Mouse (Mus musculus): ENCODE results near the gene Pheta1. TPM values are rescaled to one million over a fixed set of nuclear protein-coding genes. Genes with fewer than 3 reads are reported as not detected.

The Pheta1 gene
- total and polyA plus RNA-seq, 2 experiments from 2014 or later, result 29.8 to 46.1 TPM

- H3K36me3 ChIP-seq (ENCODE audit: insufficient read depth, low read length), result peaks cover 42% of the 10 kb centered on the region
- no peaks in the 10 kb centered on the region for H3K9me3 ChIP-seq (ENCODE audit: low read length)
- no peak for ATAC-seq (ENCODE audit: low FRiP score)
- no peak for DNase-seq (ENCODE audit: low spot score)
- H3K4me2 ChIP-seq (ENCODE audit: low read depth, low read length, poor library complexity, severe bottlenecking), result no peak overlapping the region
- H3K4me3 ChIP-seq (ENCODE audit: low read depth, low read length), result no peak overlapping the region
- TF ChIP-seq CTCF (IDR thresholded peaks at IDR 0.05), result no peak
- H3K27me3 ChIP-seq (ENCODE audit: insufficient read depth, low read length), result no peaks in the 10 kb centered on the region
- H3K27ac ChIP-seq (ENCODE audit: low read depth, low read length), result no peak overlapping the region
- no peak overlapping the region for H3K9ac ChIP-seq (replicated peaks; ENCODE audit: low read length, poor library complexity, severe bottlenecking)
- no peaks in the 10 kb centered on the region for H3K4me1 ChIP-seq (ENCODE audit: insufficient read depth, low read length)
- WGBS, result 77% methylated on average over 5 of the region's 5 CpGs
Measured at GRCm38 (mm10) chr5:121821552-121821951, 27.2 kb upstream of the Pheta1 start.

- WGBS, result 66% methylated on average over 7 of the region's 7 CpGs
- no peak overlapping the region for H3K4me3 ChIP-seq (ENCODE audit: low read depth, low read length)
- H3K36me3 ChIP-seq (ENCODE audit: insufficient read depth, low read length), result peaks cover 30% of the 10 kb centered on the region
- ATAC-seq (ENCODE audit: low FRiP score) (no peak), DNase-seq (ENCODE audit: low spot score) (no peak)
- no peak overlapping the region for H3K27ac ChIP-seq (ENCODE audit: low read depth, low read length)
- no peaks in the 10 kb centered on the region for H3K27me3 ChIP-seq (ENCODE audit: insufficient read depth, low read length)
- H3K9me3 ChIP-seq (ENCODE audit: low read length), result no peaks in the 10 kb centered on the region
- no peak for TF ChIP-seq CTCF (IDR thresholded peaks at IDR 0.05)
- H3K9ac ChIP-seq (replicated peaks; ENCODE audit: low read length, poor library complexity, severe bottlenecking), result peak overlapping the region; percentile 2; the same call in 1 of the 2 replicates
- no peaks in the 10 kb centered on the region for H3K4me1 ChIP-seq (ENCODE audit: insufficient read depth, low read length)
- H3K4me2 ChIP-seq (ENCODE audit: low read depth, low read length, poor library complexity, severe bottlenecking), result no peak overlapping the region
Measured at GRCm38 (mm10) chr5:121822786-121823505, 25.8 kb upstream of the Pheta1 start.

GRCm38 (mm10) chr5:121823668-121824067 is 25.1 kb upstream of the Pheta1 start:
- WGBS, result 89% methylated on average over 1 of the region's 1 CpGs
- DNase-seq (ENCODE audit: low spot score) (no peak), ATAC-seq (ENCODE audit: low FRiP score) (no peak)
- H3K4me3 ChIP-seq (ENCODE audit: low read depth, low read length), result no peak overlapping the region
- H3K9ac ChIP-seq (replicated peaks; ENCODE audit: low read length, poor library complexity, severe bottlenecking), result no peak overlapping the region
- H3K36me3 ChIP-seq (ENCODE audit: insufficient read depth, low read length), result peaks cover 23% of the 10 kb centered on the region
- peaks cover 3% of the 10 kb centered on the region; the same call in 1 of the 2 replicates for H3K4me1 ChIP-seq (ENCODE audit: insufficient read depth, low read length)
- TF ChIP-seq CTCF (IDR thresholded peaks at IDR 0.05), result no peak
- H3K4me2 ChIP-seq (ENCODE audit: low read depth, low read length, poor library complexity, severe bottlenecking), result no peak overlapping the region
- no peak overlapping the region for H3K27ac ChIP-seq (ENCODE audit: low read depth, low read length)
- no peaks in the 10 kb centered on the region for H3K27me3 ChIP-seq (ENCODE audit: insufficient read depth, low read length)
- H3K9me3 ChIP-seq (ENCODE audit: low read length), result no peaks in the 10 kb centered on the region

GRCm38 (mm10) chr5:121824121-121824520 is 24.7 kb upstream of the Pheta1 start:
- H3K4me2 ChIP-seq (ENCODE audit: low read depth, low read length, poor library complexity, severe bottlenecking), result no peak overlapping the region
- DNase-seq (ENCODE audit: low spot score) (no peak), ATAC-seq (ENCODE audit: low FRiP score) (no peak)
- H3K9ac ChIP-seq (replicated peaks; ENCODE audit: low read length, poor library complexity, severe bottlenecking), result 0 out of 2 replicates have a peak overlapping the region, but pooled peaks have one; percentile 19
- no peaks in the 10 kb centered on the region for H3K27me3 ChIP-seq (ENCODE audit: insufficient read depth, low read length)
- H3K36me3 ChIP-seq (ENCODE audit: insufficient read depth, low read length), result peaks cover 18% of the 10 kb centered on the region
- H3K4me3 ChIP-seq (ENCODE audit: low read depth, low read length), result no peak overlapping the region
- WGBS, result 70% methylated on average over 4 of the region's 4 CpGs
- no peak overlapping the region; the same call in 1 of the 2 replicates for H3K27ac ChIP-seq (ENCODE audit: low read depth, low read length)
- no peak for TF ChIP-seq CTCF (IDR thresholded peaks at IDR 0.05)
- no peaks in the 10 kb centered on the region for H3K9me3 ChIP-seq (ENCODE audit: low read length)
- H3K4me1 ChIP-seq (ENCODE audit: insufficient read depth, low read length), result peaks cover 3% of the 10 kb centered on the region; the same call in 1 of the 2 replicates

- no peak for TF ChIP-seq CTCF (IDR thresholded peaks at IDR 0.05)
- DNase-seq (ENCODE audit: low spot score) (no peak), ATAC-seq (ENCODE audit: low FRiP score) (no peak)
- peaks cover 1% of the 10 kb centered on the region; the same call in 1 of the 2 replicates for H3K27me3 ChIP-seq (ENCODE audit: insufficient read depth, low read length)
- 93% methylated on average over 3 of the region's 3 CpGs for WGBS
- no peaks in the 10 kb centered on the region for H3K9me3 ChIP-seq (ENCODE audit: low read length)
- H3K4me2 ChIP-seq (ENCODE audit: low read depth, low read length, poor library complexity, severe bottlenecking), result no peak overlapping the region
- peaks cover 5% of the 10 kb centered on the region; the same call in 1 of the 2 replicates for H3K4me1 ChIP-seq (ENCODE audit: insufficient read depth, low read length)
- no peak overlapping the region for H3K9ac ChIP-seq (replicated peaks; ENCODE audit: low read length, poor library complexity, severe bottlenecking)
- H3K4me3 ChIP-seq (ENCODE audit: low read depth, low read length), result no peak overlapping the region
- H3K36me3 ChIP-seq (ENCODE audit: insufficient read depth, low read length), result peaks cover 7% of the 10 kb centered on the region
- H3K27ac ChIP-seq (ENCODE audit: low read depth, low read length), result no peak overlapping the region
Measured at GRCm38 (mm10) chr5:121825606-121826005, 23.2 kb upstream of the Pheta1 start.

- TF ChIP-seq CTCF (IDR thresholded peaks at IDR 0.05), result no peak
- Histone ChIP-seq H3K36me3 (ENCODE audit: insufficient read depth, low read length) (peaks cover 7% of the 10 kb centered on the region; the same call in 1 of the 2 replicates), H3K9me3 (ENCODE audit: low read length) (no peaks in the 10 kb centered on the region), H3K27me3 (ENCODE audit: insufficient read depth, low read length) (peaks cover 4% of the 10 kb centered on the region; the same call in 1 of the 2 replicates), H3K4me2 (ENCODE audit: low read depth, low read length, poor library complexity, severe bottlenecking) (peak overlapping the region; percentile 92), H3K27ac (ENCODE audit: low read depth, low read length) (no peak overlapping the region), H3K9ac (replicated peaks; ENCODE audit: low read length, poor library complexity, severe bottlenecking) (no peak overlapping the region), H3K4me3 (ENCODE audit: low read depth, low read length) (no peak overlapping the region), H3K4me1 (ENCODE audit: insufficient read depth, low read length) (peaks cover 5% of the 10 kb centered on the region; the same call in 1 of the 2 replicates)
- DNase-seq (ENCODE audit: low spot score) (no peak), ATAC-seq (ENCODE audit: low FRiP score) (no peak)
- 75% methylated on average over 4 of the region's 4 CpGs for WGBS
Measured at GRCm38 (mm10) chr5:121827876-121828275, 20.9 kb upstream of the Pheta1 start.

Data from midbrain, postnatal 0 days (tissue).